Mouse (Mus musculus) cerebellum, adult 8-10 months (tissue): ENCODE data around the gene Kifap3.
A peak's percentile ranks its signal among the peaks of the same experiment; 100 is the strongest.
"Not testable (repeated sequence)": the region's sequence is repeated elsewhere in the genome, so short reads cannot be mapped to it uniquely, and the experiment has no call there.

Source experiments
- DNase-seq: peaks from one replicate; pipeline ENCODE4 v3.0.0; 2022

Kifap3 gene

DNA sequence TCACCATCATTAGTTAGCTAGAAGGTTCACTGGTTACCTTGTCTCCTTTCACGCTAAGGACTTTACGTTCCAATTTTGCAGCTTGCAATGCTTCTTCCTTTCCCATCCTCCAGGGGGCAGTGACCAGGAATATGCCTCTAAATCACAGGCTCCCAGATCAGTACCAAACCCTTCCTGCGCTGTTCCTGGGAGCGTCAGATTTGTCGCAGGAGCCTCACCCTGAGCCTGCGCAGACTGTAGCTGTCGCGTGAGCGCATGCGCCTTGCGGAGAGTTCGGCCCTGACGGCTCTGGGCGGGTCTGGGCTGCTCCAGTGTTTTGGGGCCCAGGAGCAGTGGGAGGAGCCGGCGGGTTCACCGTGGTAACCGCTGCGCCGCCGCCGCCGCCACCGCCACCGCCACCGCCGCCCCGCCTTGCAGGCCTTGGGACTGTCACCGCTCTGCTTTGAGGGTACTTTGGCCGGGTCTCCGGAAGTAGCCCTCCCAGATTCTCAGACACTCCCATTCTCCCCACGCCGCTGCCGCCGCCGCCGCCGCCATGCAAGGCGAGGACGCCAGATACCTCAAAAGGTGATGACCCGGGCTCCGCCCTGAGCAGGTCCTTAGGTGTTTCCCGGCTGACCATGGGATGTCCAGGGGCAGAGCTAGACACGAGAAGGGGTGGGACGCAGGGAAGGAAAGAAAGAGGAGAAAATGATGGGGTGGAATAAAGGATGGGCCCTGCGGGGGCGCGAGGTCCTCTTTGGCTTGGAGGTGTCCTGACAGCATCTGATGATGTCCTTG is at the start of gene Kifap3:
Gene Kifap3 (plus strand): TSS at position 248 of the 780 bp plus-strand sequence.
- peak; percentile 96 for DNase-seq

- not testable (repeated sequence) for DNase-seq
Measured at GRCm38 (mm10) chr1:163731166-163731565, 48.2 kb upstream of the Kifap3 start.

DNA sequence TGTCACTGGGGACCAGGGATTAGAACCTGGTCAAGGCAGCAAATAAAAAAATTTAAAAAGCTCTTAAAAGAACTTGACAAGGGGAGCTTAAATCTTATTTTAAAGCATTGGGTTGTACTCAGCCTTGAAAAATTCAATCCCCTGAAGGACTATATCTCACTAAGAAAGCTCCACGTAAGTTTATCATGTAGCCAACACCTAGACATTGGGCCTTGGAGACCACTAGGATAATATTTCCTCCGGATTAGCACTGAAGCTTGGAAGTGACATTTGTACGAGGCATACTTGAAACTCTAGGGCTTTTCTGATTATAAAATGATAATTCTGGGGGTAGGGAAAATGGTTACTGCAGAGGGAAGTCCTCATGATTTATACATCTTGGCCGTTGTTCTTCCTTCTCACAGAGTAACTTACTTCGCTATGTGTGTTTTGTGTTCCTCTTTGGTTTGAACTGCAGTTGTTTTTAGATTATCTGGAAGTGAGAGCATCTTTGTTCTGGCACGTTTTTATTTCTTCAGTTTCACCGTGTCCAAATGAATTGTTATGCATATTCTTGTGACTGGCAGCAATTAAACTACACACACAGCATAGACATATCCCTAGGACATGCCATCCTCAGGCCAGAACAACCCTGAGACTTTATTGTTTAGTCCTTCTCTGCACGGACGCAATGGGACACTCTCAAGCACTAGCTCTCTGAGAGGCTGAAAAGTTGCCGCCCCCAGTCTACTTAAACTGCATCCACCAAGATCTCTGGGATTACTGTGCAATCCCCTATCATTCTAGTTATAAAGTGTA is 42.7 kb upstream of the Kifap3 start:
- no peak for DNase-seq

DNA sequence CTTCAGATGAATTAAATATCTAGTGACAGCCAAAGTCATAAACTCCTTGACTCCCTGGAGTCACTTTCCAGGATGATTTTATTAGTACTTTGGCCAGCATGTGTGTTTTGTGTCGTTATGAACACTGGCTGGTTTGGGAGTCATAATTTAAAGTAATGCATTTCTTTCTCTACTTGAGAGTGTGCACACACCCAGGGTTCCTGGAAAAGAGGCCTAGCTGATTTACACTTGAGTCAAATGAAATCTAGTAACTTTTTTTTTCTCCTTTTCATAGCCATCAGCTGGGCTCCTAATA is 42.2 kb upstream of the Kifap3 start:
- no peak for DNase-seq

DNA sequence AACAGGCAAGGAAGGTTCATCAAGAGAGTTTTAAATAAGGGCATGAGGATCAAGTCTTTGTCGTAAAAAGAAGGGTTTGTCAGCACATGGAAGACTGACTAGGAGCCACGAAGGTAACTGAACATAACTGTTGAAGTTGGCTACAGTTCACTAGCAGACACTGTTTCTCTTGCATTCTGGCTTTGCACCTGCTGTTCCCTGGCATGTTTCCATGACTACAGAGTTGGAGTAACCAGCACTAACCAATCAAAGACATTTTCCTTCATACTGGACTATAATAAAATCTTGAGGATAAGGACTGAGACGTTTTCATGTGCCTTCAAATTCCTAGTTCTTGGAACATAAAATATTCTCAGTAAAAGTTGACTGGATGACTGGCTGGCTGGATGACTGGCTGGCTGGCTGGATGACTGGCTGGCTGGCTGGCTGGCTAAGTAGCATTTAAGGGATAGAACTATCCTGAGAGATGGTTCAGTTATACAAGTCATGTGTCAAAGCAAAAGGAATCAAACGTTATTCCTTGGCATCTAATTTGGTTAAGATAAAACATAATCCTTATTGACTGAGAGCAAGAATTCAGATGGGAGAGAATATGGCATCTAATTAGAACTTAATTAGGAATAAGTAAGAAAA is 27.9 kb upstream of the Kifap3 start:
- DNase-seq, result no peak

DNA sequence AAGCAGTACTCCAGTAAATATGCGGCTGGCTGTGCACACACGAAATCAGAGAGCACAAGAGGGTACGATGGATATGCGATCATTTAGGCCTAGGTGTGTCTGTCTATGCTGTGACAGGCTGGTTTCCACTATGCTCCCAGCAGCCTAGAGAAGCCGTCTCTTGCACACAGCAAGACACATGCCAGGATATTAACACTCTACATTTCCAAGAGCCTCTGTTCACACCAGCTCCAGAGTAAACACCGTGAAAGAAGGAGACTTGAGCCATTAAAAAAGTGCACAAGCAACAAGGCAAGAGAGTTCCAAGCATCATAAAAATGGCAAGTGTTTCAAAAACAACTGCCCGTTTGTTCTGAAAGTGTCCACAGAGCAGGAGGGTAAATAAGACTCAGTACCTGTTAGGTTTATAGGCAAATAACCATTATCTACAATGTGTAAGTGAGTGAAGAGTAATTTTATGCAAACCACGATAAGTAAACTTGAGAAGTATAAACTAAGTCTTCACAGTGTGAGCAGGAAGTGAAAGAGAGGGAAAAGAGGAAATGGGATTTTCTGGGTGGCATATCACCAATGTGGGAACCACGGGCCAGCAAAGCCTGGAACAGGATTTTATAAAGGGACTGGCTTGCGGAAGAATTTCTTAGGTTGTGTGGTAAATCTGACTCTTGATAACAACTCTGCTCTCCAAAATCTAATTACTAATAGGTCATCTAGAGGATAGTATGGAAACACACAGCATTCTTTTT is 21.7 kb upstream of the Kifap3 start:
- no peak for DNase-seq

DNA sequence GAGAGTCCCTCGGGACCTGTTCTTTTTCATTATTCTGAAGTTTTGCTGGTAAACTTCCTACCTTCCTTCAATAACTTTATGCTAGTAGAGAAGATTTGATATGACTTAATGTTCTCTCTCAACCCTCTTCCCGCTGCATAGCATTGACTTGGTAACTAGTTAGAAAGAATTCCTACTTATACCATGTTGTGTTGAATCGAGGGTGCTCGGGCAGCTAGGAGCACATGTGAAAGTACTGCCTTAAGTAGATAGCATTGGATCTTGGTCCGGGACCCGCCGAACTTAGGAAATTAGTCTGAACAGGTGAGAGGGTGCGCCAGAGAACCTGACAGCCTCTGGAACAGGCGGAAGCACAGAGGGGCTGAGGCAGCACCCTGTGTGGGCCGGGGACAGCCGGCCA is 4.2 kb downstream of the Kifap3 start:
- not testable (repeated sequence) for DNase-seq

DNA sequence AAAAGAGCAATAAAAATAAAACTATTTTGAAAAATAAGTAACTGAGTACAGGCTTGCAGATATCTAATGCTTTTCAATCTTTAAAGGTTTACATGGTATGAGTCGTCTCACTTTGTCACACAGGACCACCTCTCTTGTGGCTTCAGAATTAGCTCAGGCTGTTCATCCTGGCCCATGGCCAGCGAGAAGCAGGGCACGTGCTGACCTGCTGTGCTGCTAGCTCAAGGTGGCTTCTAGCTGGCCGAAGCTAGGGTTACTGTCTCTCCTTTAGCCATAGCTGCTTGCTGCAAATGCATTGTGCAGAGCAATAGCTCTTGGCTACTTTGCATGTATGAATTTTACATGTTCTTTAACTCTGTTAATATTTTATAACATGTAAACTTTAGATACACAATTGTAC is 42.0 kb downstream of the Kifap3 start:
- peak; percentile 19 for DNase-seq

- DNase-seq, result no peak
Measured at GRCm38 (mm10) chr1:163829482-163829881, 50.1 kb downstream of the Kifap3 start.

GRCm38 (mm10) chr1:163834066-163834465 is 54.7 kb downstream of the Kifap3 start:
- DNase-seq, result no peak

- no peak for DNase-seq
Measured at GRCm38 (mm10) chr1:163835062-163835461, 55.7 kb downstream of the Kifap3 start.

- not testable (repeated sequence) for DNase-seq
Measured at GRCm38 (mm10) chr1:163838482-163838881, 59.1 kb downstream of the Kifap3 start.

DNA sequence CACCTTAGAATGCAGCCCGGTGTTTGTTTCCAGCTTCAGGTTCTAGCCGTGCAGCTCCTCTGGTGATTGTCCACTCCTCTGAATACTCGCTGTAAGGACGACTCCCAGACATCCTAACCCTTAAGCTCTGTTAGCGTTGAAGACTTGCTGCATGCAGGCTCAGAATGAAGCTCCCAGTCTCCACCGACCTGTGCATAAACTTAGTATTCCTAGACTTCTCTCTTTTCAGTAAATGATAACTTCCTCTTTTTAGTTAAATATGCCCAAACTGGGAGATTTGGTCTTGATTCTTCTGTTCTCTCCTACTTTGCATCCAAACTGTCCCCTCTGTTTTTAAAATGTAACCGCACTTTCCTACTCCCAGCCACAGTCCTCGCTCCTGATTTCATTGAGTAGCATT is 61.2 kb downstream of the Kifap3 start:
- DNase-seq, result no peak

DNA sequence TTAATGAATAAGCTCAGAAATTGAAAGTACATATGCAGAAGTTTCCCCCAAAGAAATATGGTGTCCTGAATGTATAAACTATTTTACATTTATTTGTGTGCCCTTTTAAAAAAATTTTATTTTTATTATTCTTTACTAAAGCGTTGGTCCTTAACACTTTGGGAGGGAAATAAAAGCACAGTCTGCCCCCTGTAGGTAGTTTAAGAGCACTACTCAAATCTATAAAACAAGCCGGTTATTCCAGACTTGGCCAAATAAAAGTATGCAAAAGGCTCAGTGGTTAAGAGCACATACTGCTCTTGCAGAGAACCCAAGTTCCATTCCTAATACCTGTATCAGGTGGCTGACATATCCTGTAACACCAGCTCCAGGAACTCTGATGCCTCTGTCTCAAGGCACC is 62.9 kb downstream of the Kifap3 start:
- no peak for DNase-seq

GRCm38 (mm10) chr1:163843899-163844298 is 64.5 kb downstream of the Kifap3 start:
- DNase-seq, result no peak

GRCm38 (mm10) chr1:163852884-163853560 is 73.6 kb downstream of the Kifap3 start:
- no peak for DNase-seq

DNA sequence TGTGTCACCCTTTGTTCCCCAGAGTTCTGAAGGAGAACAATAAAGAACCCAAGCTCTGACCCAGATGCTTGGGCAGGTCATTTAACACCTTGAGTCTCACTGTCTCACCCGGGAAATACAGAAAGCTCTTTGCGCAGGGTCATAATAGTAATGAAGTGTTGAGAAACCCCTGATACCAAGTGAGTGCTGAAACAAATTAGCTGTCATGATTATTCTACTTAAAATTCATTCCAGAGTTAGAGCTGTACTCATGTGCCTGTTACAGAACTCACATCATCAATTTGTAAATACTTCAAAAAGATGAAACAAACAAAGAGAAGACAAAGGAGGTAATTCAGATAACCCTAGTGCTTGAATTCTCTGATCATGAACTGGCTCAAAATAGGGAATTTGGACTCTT is 79.0 kb downstream of the Kifap3 start:
- no peak for DNase-seq

GRCm38 (mm10) chr1:163861538-163861937 is 82.2 kb downstream of the Kifap3 start:
- DNase-seq, result no peak

GRCm38 (mm10) chr1:163873158-163873557 is 93.8 kb downstream of the Kifap3 start:
- DNase-seq, result no peak

GRCm38 (mm10) chr1:163889629-163890028 is 110.2 kb downstream of the Kifap3 start:
- DNase-seq, result no peak

DNA sequence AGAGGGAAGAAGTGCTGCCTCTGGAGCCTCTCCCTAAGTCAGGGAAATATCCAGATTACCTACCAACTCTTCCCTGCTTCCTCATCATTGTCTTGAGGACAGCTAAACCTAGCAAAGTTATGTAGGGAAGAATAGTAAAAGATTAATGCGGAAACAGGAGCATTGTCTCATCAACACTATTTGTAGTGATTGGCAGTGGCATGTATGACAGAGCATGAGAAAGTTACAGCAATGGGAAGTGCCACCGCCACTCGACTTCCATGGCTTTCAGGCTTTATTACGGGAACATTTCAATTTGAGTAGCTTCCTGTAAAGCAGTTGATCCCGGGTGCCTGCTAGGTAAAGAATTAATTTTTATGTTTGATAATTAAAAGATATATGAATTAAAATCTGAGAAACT is 113.9 kb downstream of the Kifap3 start:
- DNase-seq, result no peak

GRCm38 (mm10) chr1:163893774-163894527 is 114.6 kb downstream of the Kifap3 start:
- no peak for DNase-seq
